Mouse (Mus musculus) T-cell, adult 2 months (primary cell): ENCODE measurements around the gene Ccdc137.

Experiments used
- DNase-seq: peaks from one replicate; pipeline ENCODE4 v3.0.0; 2022; ENCODE audit warnings: low spot score

The Ccdc137 gene

GRCm38 (mm10) chr11:120500357-120500756, 42.4 kb downstream of the Ccdc137 start:
- no peak for DNase-seq

GRCm38 (mm10) chr11:120501018-120501417, 43.1 kb downstream of the Ccdc137 start:
- no peak for DNase-seq

GRCm38 (mm10) chr11:120501701-120502100, 43.8 kb downstream of the Ccdc137 start:
- DNase-seq: no peak

GRCm38 (mm10) chr11:120505661-120506060, 47.7 kb downstream of the Ccdc137 start:
- no peak for DNase-seq

GRCm38 (mm10) chr11:120506899-120507298, 49.0 kb downstream of the Ccdc137 start:
- DNase-seq: no peak

- DNase-seq: no peak
Measured at GRCm38 (mm10) chr11:120507611-120508289, 49.8 kb downstream of the Ccdc137 start.

- no peak for DNase-seq
Measured at GRCm38 (mm10) chr11:120508290-120508870, 50.5 kb downstream of the Ccdc137 start.

- DNase-seq: no peak
Measured at GRCm38 (mm10) chr11:120509940-120510339, 52.0 kb downstream of the Ccdc137 start.

- DNase-seq: peak; percentile 20
Measured at GRCm38 (mm10) chr11:120510375-120511030, 52.6 kb downstream of the Ccdc137 start.

GRCm38 (mm10) chr11:120512790-120513453, 55.0 kb downstream of the Ccdc137 start:
- no peak for DNase-seq
